Mouse (Mus musculus): ENCODE data around the gene Fdxr.

DNA sequence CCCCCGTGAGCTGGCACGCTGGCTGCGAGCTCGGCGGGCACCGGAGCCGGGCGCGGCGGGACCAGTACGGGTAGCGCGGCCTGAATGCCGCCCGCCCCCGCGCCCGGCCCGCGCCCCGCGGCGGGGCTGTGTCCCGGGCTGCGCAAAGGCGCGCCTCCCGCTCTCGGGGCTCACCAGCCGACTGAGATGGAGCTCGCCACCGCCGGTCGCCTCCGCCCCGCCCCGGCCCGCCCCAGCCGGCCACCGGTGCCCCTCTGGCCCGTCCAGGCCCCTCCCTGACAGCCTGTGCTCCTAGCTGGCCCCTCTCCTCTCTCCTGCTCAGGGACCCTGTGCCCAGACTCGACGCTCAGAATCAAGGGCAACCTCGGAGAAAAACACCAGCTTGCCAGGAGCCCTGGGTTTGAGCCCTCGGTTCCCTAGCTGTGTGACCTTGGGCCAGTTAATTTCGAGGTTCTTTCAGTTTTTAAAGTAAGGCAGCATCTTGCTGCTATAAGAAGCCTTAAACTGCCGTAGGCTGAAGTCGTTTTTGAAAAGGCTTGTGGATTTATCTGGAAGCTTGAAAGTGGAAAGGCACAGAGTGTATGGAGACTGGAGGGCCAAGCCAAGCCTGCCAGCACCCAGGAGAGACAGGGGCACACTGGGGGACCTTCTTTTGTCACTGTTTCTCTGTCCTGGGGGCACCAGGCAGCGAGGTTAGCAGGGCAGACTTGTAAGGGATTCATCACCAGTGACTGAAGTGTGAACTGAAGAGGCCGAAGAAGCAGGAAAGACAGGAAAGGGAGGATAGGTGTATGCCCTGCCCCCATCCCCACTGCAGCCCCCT lies 9.6 kb downstream of the Fdxr start, which contains the start of gene Grin2c:
- TF ChIP-seq POLR2A (IDR thresholded peaks at IDR 0.05; ENCODE audit: extremely low read depth, insufficient read depth, low read length) (no peak), CTCF (IDR thresholded peaks at IDR 0.05; ENCODE audit: low read depth, low read length) (no peak)

Measured in liver, adult 2 months (tissue).